Mouse (Mus musculus): Measurements from ENCODE around the gene Flt4.

Flt4 gene

DNA sequence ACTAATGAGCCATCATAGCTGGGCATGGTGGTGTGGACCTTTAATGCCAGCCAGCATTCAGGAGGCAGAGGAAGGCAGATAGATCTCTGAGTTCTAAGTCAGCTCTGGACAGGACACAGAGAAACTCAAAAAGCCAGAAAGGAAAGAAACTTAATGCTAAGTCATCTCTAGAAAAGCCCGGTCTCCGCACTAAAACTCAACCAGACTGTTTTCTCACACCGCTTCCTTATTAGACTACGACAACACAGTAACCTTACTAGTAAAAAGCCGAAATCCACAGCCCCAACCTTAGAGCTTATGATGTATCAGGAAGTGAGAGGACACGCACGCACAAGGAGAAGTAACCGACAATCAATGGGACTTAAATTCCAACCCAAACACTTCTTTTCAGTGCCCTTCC lies 93.0 kb downstream of the Flt4 start:
- no peak for DNase-seq
